In the genomic region with DNA sequence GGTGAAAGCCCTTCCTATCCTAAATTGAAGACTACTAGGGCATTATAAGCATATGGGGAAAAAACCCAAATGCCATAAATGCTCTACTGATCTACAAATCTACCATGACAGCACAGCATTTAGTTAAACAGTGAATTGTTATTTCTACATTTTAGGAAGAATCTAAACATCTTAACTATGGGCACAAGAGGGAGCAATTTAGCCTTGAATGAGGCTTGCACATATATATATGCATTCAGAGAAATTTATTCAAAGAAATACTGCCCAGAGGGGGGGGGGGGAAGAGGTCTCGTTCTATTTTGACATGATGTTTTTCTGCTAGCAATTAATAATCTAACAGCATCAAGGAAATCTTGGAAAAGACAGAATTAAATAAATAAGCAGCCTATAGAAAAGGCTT, we compare ENCODE assay signal across 14 mouse cellular contexts. TPM values are rescaled to one million over a fixed set of nuclear protein-coding genes. Genes with fewer than 3 reads are reported as not detected.
DNase-seq lines count a peak whose midpoint lies in the region; ATAC-seq and TF ChIP-seq lines count a peak whose summit lies in the region.
"Had no signal": no experiment of that assay in that cellular context is flagged by ENCODE, and none has a peak within 500 bp of the region (broad histone marks: within the 10 kb centered on the region; RNA-seq: fewer than 3 reads in every experiment).

No protein-coding gene starts in this region.

- no peak for TF ChIP-seq EP300 in heart, postnatal 0 days (IDR thresholded peaks at IDR 0.05; ENCODE audit: low read depth)
- no peak for TF ChIP-seq EP300 in MEL (IDR thresholded peaks at IDR 0.05; ENCODE audit: low read depth in 1 of 2, low read length in 2 of 2)

- H3K27me3 ChIP-seq in heart, postnatal 0 days (ENCODE audit: control insufficient read depth, insufficient read depth, low read length) = no peaks in the 10 kb centered on the region
- H3K27me3 ChIP-seq in heart, embryonic 11.5 days (ENCODE audit: control insufficient read depth, insufficient read depth, low read length) = no peaks in the 10 kb centered on the region
- no peaks in the 10 kb centered on the region for H3K27me3 ChIP-seq in MEL (ENCODE audit: control insufficient read depth in 1 of 2, insufficient read depth in 2 of 2, low read length in 2 of 2)
- H3K27me3 ChIP-seq: lung, embryonic 15.5 days had no signal

- no peaks in the 10 kb centered on the region for H3K4me1 ChIP-seq in heart, postnatal 0 days (ENCODE audit: control insufficient read depth, insufficient read depth)
- no peaks in the 10 kb centered on the region for H3K4me1 ChIP-seq in heart, embryonic 11.5 days (ENCODE audit: control insufficient read depth, insufficient read depth, low read length)
- no peaks in the 10 kb centered on the region for H3K4me1 ChIP-seq in MEL (ENCODE audit: control insufficient read depth in 1 of 2, insufficient read depth in 2 of 2, low read length in 2 of 2)
- H3K4me1 ChIP-seq: lung, embryonic 15.5 days had no signal

- DNase-seq in heart, postnatal 0 days (ENCODE audit: low spot score) = no peak
- DNase-seq in 3T3-L1 (ENCODE audit: low read depth, low spot score) (peak; percentile 65), MEL (ENCODE audit: low read depth, low spot score) (peak; percentile 49)
- no peak for DNase-seq in urinary bladder, postnatal 14 days (ENCODE audit: low spot score)
- no peak for DNase-seq in cerebellum, adult 9-11 months
- DNase-seq in cerebellum, postnatal 4 days (ENCODE audit: low spot score in 2 of 2) = no peak
- DNase-seq: adrenal gland, adult 8-10 months; cerebellum, adult 2 months; heart, postnatal 4 days; kidney, postnatal 36 days; left cerebral cortex, postnatal 4 days had no signal

- peaks cover 40% of the 10 kb centered on the region for H3K36me3 ChIP-seq in heart, postnatal 0 days (replicated peaks; ENCODE audit: control insufficient read depth, insufficient read depth, low read length)
- peaks cover 12% of the 10 kb centered on the region for H3K36me3 ChIP-seq in heart, embryonic 11.5 days (ENCODE audit: control insufficient read depth, insufficient read depth, low read length)
- peaks cover 0 to 8% of the 10 kb centered on the region in 2 experiments; a peak in 2 of 4 replicates for H3K36me3 ChIP-seq in MEL (ENCODE audit: control insufficient read depth in 1 of 2, insufficient read depth in 2 of 2, low read length in 2 of 2)

- no peaks in the 10 kb centered on the region for H3K9me3 ChIP-seq in heart, postnatal 0 days (replicated peaks; ENCODE audit: control insufficient read depth, low read length)
- no peaks in the 10 kb centered on the region for H3K9me3 ChIP-seq in heart, embryonic 11.5 days (replicated peaks; ENCODE audit: control insufficient read depth, low read length)
- no peaks in the 10 kb centered on the region for H3K9me3 ChIP-seq in MEL (replicated peaks; ENCODE audit: insufficient read depth, low read length)
- H3K9me3 ChIP-seq: lung, embryonic 15.5 days had no signal

- no peaks in the 10 kb centered on the region for H3K79me2 ChIP-seq in MEL (ENCODE audit: control insufficient read depth, insufficient read depth, low read length, poor library complexity)

- H3K4me2 ChIP-seq in heart, postnatal 0 days (ENCODE audit: low read depth, low read length) = no peak overlapping the region
- no peak overlapping the region for H3K4me2 ChIP-seq in heart, embryonic 11.5 days
- H3K4me2 ChIP-seq: lung, embryonic 15.5 days had no signal

- 36% methylated on average over 1 of the region's 1 CpGs for WGBS in heart, postnatal 0 days
- 73% methylated on average over 1 of the region's 1 CpGs for WGBS in heart, embryonic 11.5 days (ENCODE audit: insufficient replicate concordance)

- ATAC-seq in heart, postnatal 0 days (ENCODE audit: insufficient read depth, low read depth) = no peak
- ATAC-seq in heart, embryonic 11.5 days (replicated peaks; ENCODE audit: insufficient number of reproducible peaks, low FRiP score, low TSS enrichment) = no peak
- ATAC-seq in granulocyte monocyte progenitor cell, adult 5-6 weeks (replicated peaks; ENCODE audit: poor library complexity, severe bottlenecking) = peak; percentile 53

- no peak for TF ChIP-seq POLR2A in MEL (IDR thresholded peaks at IDR 0.05; ENCODE audit: control insufficient read depth in 1 of 2, insufficient read depth in 1 of 2, low read depth in 1 of 2, low read length in 2 of 2, poor library complexity in 1 of 2)

- peak; percentile 78 for TF ChIP-seq RAD21 in MEL (IDR thresholded peaks at IDR 0.05; ENCODE audit: low read depth, low read length)

- no peak overlapping the region for H3K27ac ChIP-seq in heart, postnatal 0 days (ENCODE audit: low read depth)
- no peak overlapping the region for H3K27ac ChIP-seq in heart, embryonic 11.5 days (ENCODE audit: low read depth, low read length)
- no peak overlapping the region for H3K27ac ChIP-seq in MEL (ENCODE audit: control insufficient read depth, low read depth, low read length)
- H3K27ac ChIP-seq: lung, embryonic 15.5 days had no signal

- H3K4me3 ChIP-seq in heart, postnatal 0 days (ENCODE audit: low read depth, low read length) = no peak overlapping the region
- H3K4me3 ChIP-seq in heart, embryonic 11.5 days (ENCODE audit: low read depth, low read length) = no peak overlapping the region
- H3K4me3 ChIP-seq in MEL (ENCODE audit: control insufficient read depth in 1 of 2, insufficient read depth in 1 of 2, low read depth in 2 of 2, low read length in 2 of 2) = no peak overlapping the region
- H3K4me3 ChIP-seq: lung, embryonic 15.5 days had no signal

- no peak overlapping the region for H3K9ac ChIP-seq in heart, postnatal 0 days (replicated peaks; ENCODE audit: low read depth, low read length)
- H3K9ac ChIP-seq in heart, embryonic 11.5 days (ENCODE audit: low read depth, low read length) = no peak overlapping the region
- no peak overlapping the region for H3K9ac ChIP-seq in MEL (ENCODE audit: control insufficient read depth, low read depth, low read length, poor library complexity, severe bottlenecking)
- H3K9ac ChIP-seq: lung, embryonic 15.5 days had no signal

- TF ChIP-seq CTCF in heart, postnatal 0 days (IDR thresholded peaks at IDR 0.05; ENCODE audit: low read depth) = peak; percentile 32
- TF ChIP-seq CTCF in MEL (IDR thresholded peaks at IDR 0.05 in 2 of 3, conservative IDR thresholded peaks at IDR 0.05 in 1 of 3; ENCODE audit: control insufficient read depth in 1 of 3, insufficient read depth in 1 of 3, low read depth in 2 of 3, low read length in 3 of 3, poor library complexity in 1 of 3, severe bottlenecking in 1 of 3) = peak in 1 of 3 experiments; percentile 70; a peak in 2 of 6 replicates

TF ChIP-seq in MEL, 35 proteins besides CTCF, POLR2A, EP300 and RAD21:
- peak; percentile 57 for TF ChIP-seq ZC3H11A (IDR thresholded peaks at IDR 0.05; ENCODE audit: low read depth, low read length)
- TF ChIP-seq ZKSCAN1 (IDR thresholded peaks at IDR 0.05; ENCODE audit: low read depth, low read length) = no peak
- no peak for TF ChIP-seq TAL1 (IDR thresholded peaks at IDR 0.05; ENCODE audit: low read length)
- TF ChIP-seq SMC3 (IDR thresholded peaks at IDR 0.05; ENCODE audit: low read depth, low read length) = peak; percentile 64
- TF ChIP-seq SIN3A (IDR thresholded peaks at IDR 0.05; ENCODE audit: low read length) = 0 out of 2 replicates have a peak, but pooled peaks have one; percentile 22

RNA-seq across cellular contexts. Expression of gene Apaf1, which starts 10.8 kb away (rescaled TPM):
- total RNA-seq in heart, postnatal 0 days (2014; rRNA removed; ENCODE audit: low replicate concordance) = 21.8 and 31.7 TPM in 2 replicates
- polyA plus RNA-seq in heart, postnatal 0 days (2015; fragmentation: Nextera tagmentation; extraction: Ambion mirVana) = 5.1 and 6.2 TPM in 2 replicates
- 17.3 and 19.3 TPM in 2 replicates for polyA plus RNA-seq in heart, embryonic 11.5 days (2014; fragmentation: Nextera tagmentation; extraction: Ambion mirVana)
- 12.8 and 16.7 TPM in 2 replicates for total RNA-seq in MEL (2012; rRNA removed)
- polyA plus RNA-seq in MEL (2012; ENCODE audit: insufficient read depth in 1 of 2, insufficient read length in 2 of 2, low read depth in 1 of 2, low replicate concordance in 2 of 2, missing spikeins in 1 of 2) = 10 to 100 TPM in 1 of 2 experiments, not detected in 1; 14.3 TPM
- total RNA-seq in granulocyte monocyte progenitor cell, adult 5-6 weeks (2014; fragmentation: Nextera tagmentation) = 63.4 and 87.2 TPM in 2 replicates
- total RNA-seq in granulocyte monocyte progenitor cell, adult 5-6 weeks (2017) = 29.6 and 36.4 TPM in 2 replicates

RNA-seq across cellular contexts. Expression of gene Ikbip, which starts 11.0 kb away (rescaled TPM):
- 21.1 and 28.6 TPM in 2 replicates for total RNA-seq in heart, postnatal 0 days (2014; rRNA removed; ENCODE audit: low replicate concordance)
- polyA plus RNA-seq in heart, postnatal 0 days (2015; fragmentation: Nextera tagmentation; extraction: Ambion mirVana) = 31.0 and 31.9 TPM in 2 replicates
- 46.1 and 48.2 TPM in 2 replicates for polyA plus RNA-seq in heart, embryonic 11.5 days (2014; fragmentation: Nextera tagmentation; extraction: Ambion mirVana)
- 11.0 and 12.3 TPM in 2 replicates for total RNA-seq in MEL (2012; rRNA removed)
- polyA plus RNA-seq in MEL (2012; ENCODE audit: insufficient read depth in 1 of 2, insufficient read length in 2 of 2, low read depth in 1 of 2, low replicate concordance in 2 of 2, missing spikeins in 1 of 2) = 1 to 10 TPM in 1 of 2 experiments, not detected in 1; 9.9 TPM
- total RNA-seq in granulocyte monocyte progenitor cell, adult 5-6 weeks (2014; fragmentation: Nextera tagmentation) = 14.1 and 18.8 TPM in 2 replicates
- 29.7 and 35.7 TPM in 2 replicates for total RNA-seq in granulocyte monocyte progenitor cell, adult 5-6 weeks (2017)

RNA-seq across cellular contexts. Expression of gene Slc25a3, which starts 52.1 kb away (rescaled TPM):
- total RNA-seq in heart, postnatal 0 days (2014; rRNA removed; ENCODE audit: low replicate concordance) = 1,527 and 1,847 TPM in 2 replicates
- 2,043 and 2,050 TPM in 2 replicates for polyA plus RNA-seq in heart, postnatal 0 days (2015; fragmentation: Nextera tagmentation; extraction: Ambion mirVana)
- 838 and 861 TPM in 2 replicates for polyA plus RNA-seq in heart, embryonic 11.5 days (2014; fragmentation: Nextera tagmentation; extraction: Ambion mirVana)
- total RNA-seq in MEL (2012; rRNA removed) = 497 and 556 TPM in 2 replicates
- polyA plus RNA-seq in MEL (2012; ENCODE audit: insufficient read depth in 1 of 2, insufficient read length in 2 of 2, low read depth in 1 of 2, low replicate concordance in 2 of 2, missing spikeins in 1 of 2) = 100 to 1,000 TPM; 368 to 868 TPM
- 534 and 562 TPM in 2 replicates for total RNA-seq in granulocyte monocyte progenitor cell, adult 5-6 weeks (2014; fragmentation: Nextera tagmentation)
- 175 and 228 TPM in 2 replicates for total RNA-seq in granulocyte monocyte progenitor cell, adult 5-6 weeks (2017)

Comparison
In these comparisons a context has a peak if more than half of its experiments do, and no peak if none do; other contexts are left out.
1. DNase-seq: peak in 3T3-L1 (single experiment) and MEL (single experiment); none in heart, postnatal 0 days (single experiment), urinary bladder, postnatal 14 days (single experiment), cerebellum, adult 9-11 months (single experiment) and cerebellum, postnatal 4 days (0 of 2).